Mouse (Mus musculus): ENCODE measurements at regions not wholly inside any gene's neighbourhood (a gene's known extent, or its start where the extent isn't known, plus 50 kb on each side); places are given as distances from the start of the nearest gene placed in this dataset.

GRCm38 (mm10) chr4:110127941-110128520 is 150.2 kb downstream of the Dmrta2 start:
- Histone ChIP-seq H3K4me2 (replicated peaks; ENCODE audit: low read depth, low read length, severe bottlenecking) (no peak overlapping the region), H3K27me3 (ENCODE audit: control insufficient read depth, insufficient read depth, low read length) (no peaks in the 10 kb centered on the region), H3K9ac (ENCODE audit: low read depth, low read length, severe bottlenecking) (no peak overlapping the region), H3K9me3 (ENCODE audit: control insufficient read depth, low read length) (no peaks in the 10 kb centered on the region), H3K36me3 (ENCODE audit: control insufficient read depth, insufficient read depth, low read length) (no peaks in the 10 kb centered on the region), H3K27ac (replicated peaks; ENCODE audit: low read depth, low read length) (no peak overlapping the region), H3K4me1 (ENCODE audit: control insufficient read depth, insufficient read depth, low read length) (no peaks in the 10 kb centered on the region; the same call in 1 of the 2 replicates), H3K4me3 (replicated peaks; ENCODE audit: low read length) (no peak overlapping the region)
- DNase-seq (ENCODE audit: low spot score) (no peak), ATAC-seq (ENCODE audit: low FRiP score, low read depth) (no peak)
- 78% methylated on average over 3 of the region's 3 CpGs for WGBS
- no peak for TF ChIP-seq POLR2A (IDR thresholded peaks at IDR 0.05; ENCODE audit: borderline replicate concordance, extremely low read depth, insufficient read depth, insufficient read length)

GRCm38 (mm10) chr4:110128918-110129317 is 151.1 kb downstream of the Dmrta2 start:
- DNase-seq (ENCODE audit: low spot score) (peak; percentile 58), ATAC-seq (ENCODE audit: low FRiP score, low read depth) (no peak)
- H3K36me3 ChIP-seq (ENCODE audit: control insufficient read depth, insufficient read depth, low read length) = no peaks in the 10 kb centered on the region
- no peak overlapping the region for H3K4me2 ChIP-seq (replicated peaks; ENCODE audit: low read depth, low read length, severe bottlenecking)
- H3K4me1 ChIP-seq (ENCODE audit: control insufficient read depth, insufficient read depth, low read length) = peaks cover 2% of the 10 kb centered on the region; the same call in 1 of the 2 replicates
- no peak overlapping the region for H3K4me3 ChIP-seq (replicated peaks; ENCODE audit: low read length)
- no peak overlapping the region for H3K9ac ChIP-seq (ENCODE audit: low read depth, low read length, severe bottlenecking)
- H3K9me3 ChIP-seq (ENCODE audit: control insufficient read depth, low read length) = no peaks in the 10 kb centered on the region
- no peak overlapping the region for H3K27ac ChIP-seq (replicated peaks; ENCODE audit: low read depth, low read length)
- 4% methylated on average over 1 of the region's 1 CpGs for WGBS
- H3K27me3 ChIP-seq (ENCODE audit: control insufficient read depth, insufficient read depth, low read length) = no peaks in the 10 kb centered on the region
- no peak for TF ChIP-seq POLR2A (IDR thresholded peaks at IDR 0.05; ENCODE audit: borderline replicate concordance, extremely low read depth, insufficient read depth, insufficient read length)

DNA sequence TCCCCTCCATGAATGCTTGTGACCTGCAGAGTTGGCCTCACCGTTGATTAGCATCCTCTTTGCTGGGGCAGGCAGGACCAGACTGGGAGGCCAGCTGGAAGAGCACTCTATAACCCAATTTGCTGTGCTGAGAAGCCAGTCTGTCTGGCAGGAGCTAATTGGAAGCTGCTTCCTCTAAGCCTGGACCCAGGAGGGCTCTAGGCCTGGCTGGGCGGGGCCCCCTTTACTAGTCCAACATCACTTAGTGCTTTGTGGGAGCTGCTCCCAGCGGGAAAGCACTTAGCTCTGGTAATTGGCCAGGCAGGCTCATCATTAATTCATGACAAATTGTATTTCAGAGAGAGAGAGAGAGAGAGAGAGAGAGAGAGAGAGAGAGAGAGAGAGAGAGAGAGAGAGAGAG is 151.7 kb downstream of the Dmrta2 start:
- ATAC-seq (ENCODE audit: low FRiP score, low read depth) (no peak), DNase-seq (ENCODE audit: low spot score) (no peak)
- H3K9me3 ChIP-seq (ENCODE audit: control insufficient read depth, low read length) = no peaks in the 10 kb centered on the region
- 10% methylated on average over 3 of the region's 3 CpGs for WGBS
- no peak for TF ChIP-seq POLR2A (IDR thresholded peaks at IDR 0.05; ENCODE audit: borderline replicate concordance, extremely low read depth, insufficient read depth, insufficient read length)
- no peak overlapping the region for H3K27ac ChIP-seq (replicated peaks; ENCODE audit: low read depth, low read length)
- H3K27me3 ChIP-seq (ENCODE audit: control insufficient read depth, insufficient read depth, low read length) = no peaks in the 10 kb centered on the region
- no peak overlapping the region for H3K9ac ChIP-seq (ENCODE audit: low read depth, low read length, severe bottlenecking)
- peaks cover 8% of the 10 kb centered on the region; the same call in 1 of the 2 replicates for H3K4me1 ChIP-seq (ENCODE audit: control insufficient read depth, insufficient read depth, low read length)
- no peak overlapping the region for H3K4me3 ChIP-seq (replicated peaks; ENCODE audit: low read length)
- H3K4me2 ChIP-seq (replicated peaks; ENCODE audit: low read depth, low read length, severe bottlenecking) = no peak overlapping the region
- H3K36me3 ChIP-seq (ENCODE audit: control insufficient read depth, insufficient read depth, low read length) = no peaks in the 10 kb centered on the region

GRCm38 (mm10) chr4:110132061-110132460 is 154.2 kb downstream of the Dmrta2 start:
- no peak overlapping the region for H3K27ac ChIP-seq (replicated peaks; ENCODE audit: low read depth, low read length)
- no peak overlapping the region for H3K9ac ChIP-seq (ENCODE audit: low read depth, low read length, severe bottlenecking)
- H3K4me3 ChIP-seq (replicated peaks; ENCODE audit: low read length) = no peak overlapping the region
- no peak overlapping the region for H3K4me2 ChIP-seq (replicated peaks; ENCODE audit: low read depth, low read length, severe bottlenecking)
- H3K27me3 ChIP-seq (ENCODE audit: control insufficient read depth, insufficient read depth, low read length) = no peaks in the 10 kb centered on the region
- WGBS = 46% methylated on average over 4 of the region's 4 CpGs
- no peak for TF ChIP-seq POLR2A (IDR thresholded peaks at IDR 0.05; ENCODE audit: borderline replicate concordance, extremely low read depth, insufficient read depth, insufficient read length)
- no peak for ATAC-seq (ENCODE audit: low FRiP score, low read depth)
- DNase-seq (ENCODE audit: low spot score) = peak; percentile 74
- no peaks in the 10 kb centered on the region for H3K36me3 ChIP-seq (ENCODE audit: control insufficient read depth, insufficient read depth, low read length)
- H3K9me3 ChIP-seq (ENCODE audit: control insufficient read depth, low read length) = no peaks in the 10 kb centered on the region
- peaks cover 8% of the 10 kb centered on the region; the same call in 1 of the 2 replicates for H3K4me1 ChIP-seq (ENCODE audit: control insufficient read depth, insufficient read depth, low read length)

- Histone ChIP-seq H3K36me3 (ENCODE audit: control insufficient read depth, insufficient read depth, low read length) (no peaks in the 10 kb centered on the region), H3K4me3 (replicated peaks; ENCODE audit: low read length) (no peak overlapping the region), H3K9me3 (ENCODE audit: control insufficient read depth, low read length) (no peaks in the 10 kb centered on the region), H3K27me3 (ENCODE audit: control insufficient read depth, insufficient read depth, low read length) (no peaks in the 10 kb centered on the region), H3K4me1 (ENCODE audit: control insufficient read depth, insufficient read depth, low read length) (peaks cover 8% of the 10 kb centered on the region; the same call in 1 of the 2 replicates), H3K27ac (replicated peaks; ENCODE audit: low read depth, low read length) (peak overlapping the region; percentile 19; the same call in 1 of the 2 replicates), H3K4me2 (replicated peaks; ENCODE audit: low read depth, low read length, severe bottlenecking) (no peak overlapping the region), H3K9ac (ENCODE audit: low read depth, low read length, severe bottlenecking) (no peak overlapping the region)
- DNase-seq (ENCODE audit: low spot score) (peak; percentile 38), ATAC-seq (ENCODE audit: low FRiP score, low read depth) (no peak)
- TF ChIP-seq POLR2A (IDR thresholded peaks at IDR 0.05; ENCODE audit: borderline replicate concordance, extremely low read depth, insufficient read depth, insufficient read length) = no peak
- 15% methylated on average over 7 of the region's 7 CpGs for WGBS
These were observed 156.2 kb downstream of the Dmrta2 start for GRCm38 (mm10) chr4:110134036-110134435.
